Comparison of ENCODE assay signal across 9 mouse cellular contexts in genomic region chr13:19684007-19684406, GRCm38 (mm10). TPM values are rescaled to one million over a fixed set of nuclear protein-coding genes. Genes with fewer than 3 reads are reported as not detected.
DNase-seq lines count a peak whose midpoint lies in the region; ATAC-seq lines count a peak whose summit lies in the region.
"Had no signal": no experiment of that assay in that cellular context is flagged by ENCODE, and none has a peak within 500 bp of the region (broad histone marks: within the 10 kb centered on the region; RNA-seq: fewer than 3 reads in every experiment).

No protein-coding gene starts in this region.

- no peak for ATAC-seq in CD4-positive, CD25-positive, alpha-beta regulatory T cell, adult 4 months
- peak; percentile 79 for ATAC-seq in frontal cortex, adult (ENCODE audit: low TSS enrichment)

- intact Hi-C loops in left cerebral cortex, postnatal 14 days (cut with DNase I) = loop anchor here (5.0 kb wide), 1 partner anchor 507 kb away; no protein-coding TSS in a partner anchor

- DNase-seq in CD4-positive, CD25-positive, alpha-beta regulatory T cell, adult 2 months (ENCODE audit: low read depth, low spot score) = peak; percentile 27
- DNase-seq in left cerebral cortex, adult 18-20 months (ENCODE audit: low spot score in 2 of 2) = peak; percentile 52 to 54
- DNase-seq in left cerebral cortex, adult 11 months (ENCODE audit: low spot score) = no peak
- DNase-seq in brain, adult 2 months (ENCODE audit: low read depth, low spot score) = peak; percentile 60
- DNase-seq in left cerebral cortex, postnatal 14 days (ENCODE audit: low spot score in 2 of 2) = peak; percentile 68 to 80
- peak; percentile 35 for DNase-seq in right cerebral cortex, adult 18-20 months

RNA-seq across cellular contexts. Expression of gene Nme8, which starts 13.6 kb away (rescaled TPM):
- not detected for polyA plus RNA-seq in CD4-positive, CD25-positive, alpha-beta regulatory T cell, adult 4 months (2017; shearing (Covaris generic))
- total RNA-seq in left cerebral cortex, adult 18-20 months (2021) = not detected
- not detected for total RNA-seq in left cerebral cortex, postnatal 14 days (2021)
- total RNA-seq: gastrocnemius, postnatal 4 days had no signal
